Comparison of ENCODE assay signal across 1 mouse cellular context in the genomic region with DNA sequence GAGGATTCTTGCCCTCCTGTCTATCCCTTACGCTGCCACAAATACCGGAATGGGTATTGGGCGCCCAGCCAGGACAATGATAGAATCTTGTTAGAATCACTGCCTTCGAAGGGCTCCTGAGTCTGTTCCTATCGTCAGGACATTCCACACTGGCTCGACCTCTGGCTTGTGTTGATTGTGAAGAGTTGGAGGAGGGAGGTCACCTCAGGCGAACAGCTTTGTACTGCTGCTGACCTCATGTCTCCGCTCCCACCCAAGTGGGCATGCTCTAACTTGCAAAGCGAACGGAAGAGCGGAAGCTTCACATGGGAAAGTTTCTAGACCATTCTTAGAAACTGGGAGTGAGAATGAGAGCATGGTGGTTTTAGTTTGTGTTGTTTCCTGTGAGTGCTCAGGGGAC.
TF ChIP-seq lines count a peak whose summit lies in the region.

No protein-coding gene starts in this region.

TF ChIP-seq in CH12.LX, 34 proteins besides CTCF, POLR2A, EP300 and RAD21 (continued from another document):
- TF ChIP-seq GABPA (IDR thresholded peaks at IDR 0.05; ENCODE audit: insufficient replicate concordance, low read depth, low read length): no peak
- no peak for TF ChIP-seq E2F4 (IDR thresholded peaks at IDR 0.05; ENCODE audit: insufficient replicate concordance, low read depth, low read length)
- 0 out of 2 replicates have a peak, but pooled peaks have one; percentile 33 for TF ChIP-seq NRF1 (IDR thresholded peaks at IDR 0.05; ENCODE audit: low read depth, low read length)
- no peak for TF ChIP-seq ZC3H11A (IDR thresholded peaks at IDR 0.05; ENCODE audit: low read depth, low read length)
- peak; percentile 91 for TF ChIP-seq IRF4 (IDR thresholded peaks at IDR 0.05; ENCODE audit: low read depth, low read length)
- TF ChIP-seq MAX (IDR thresholded peaks at IDR 0.05; ENCODE audit: low read length): no peak
- peak; percentile 65 for TF ChIP-seq TCF12 (IDR thresholded peaks at IDR 0.05; ENCODE audit: low read depth, low read length)
- no peak for TF ChIP-seq ELF1 (IDR thresholded peaks at IDR 0.05; ENCODE audit: low read depth, low read length)
- TF ChIP-seq KAT2A (IDR thresholded peaks at IDR 0.05; ENCODE audit: insufficient replicate concordance, low read length): no peak
- TF ChIP-seq MAZ (IDR thresholded peaks at IDR 0.05; ENCODE audit: low read depth, low read length): no peak
- peak; percentile 96 for TF ChIP-seq CHD1 (IDR thresholded peaks at IDR 0.05; ENCODE audit: low read depth, low read length)
- TF ChIP-seq SIN3A (IDR thresholded peaks at IDR 0.05; ENCODE audit: low read length): no peak
- TF ChIP-seq BHLHE40 (IDR thresholded peaks at IDR 0.05; ENCODE audit: low read depth, low read length): peak; percentile 64
- TF ChIP-seq MYC (IDR thresholded peaks at IDR 0.05; ENCODE audit: low read depth, low read length): no peak
- TF ChIP-seq PAX5 (IDR thresholded peaks at IDR 0.05; ENCODE audit: low read length): no peak
- no peak for TF ChIP-seq ZNF384 (IDR thresholded peaks at IDR 0.05; ENCODE audit: low read depth, low read length)
- TF ChIP-seq CHD2 (IDR thresholded peaks at IDR 0.05; ENCODE audit: low read length): peak; percentile 59
- peak; percentile 55; the same call in 1 of the 2 replicates for TF ChIP-seq ETS1 (conservative IDR thresholded peaks at IDR 0.05; ENCODE audit: low read depth, low read length)
- no peak for TF ChIP-seq POLR2AphosphoS2 (IDR thresholded peaks at IDR 0.05; ENCODE audit: low read depth, low read length)
- no peak for TF ChIP-seq HCFC1 (IDR thresholded peaks at IDR 0.05; ENCODE audit: low read depth, low read length)
- TF ChIP-seq UBTF (IDR thresholded peaks at IDR 0.05; ENCODE audit: low read depth, low read length): no peak
- TF ChIP-seq ZKSCAN1 (IDR thresholded peaks at IDR 0.05; ENCODE audit: borderline replicate concordance, low read depth, low read length): no peak
- no peak for TF ChIP-seq USF2 (conservative IDR thresholded peaks at IDR 0.05; ENCODE audit: low read depth, low read length)
